In the genomic region with DNA sequence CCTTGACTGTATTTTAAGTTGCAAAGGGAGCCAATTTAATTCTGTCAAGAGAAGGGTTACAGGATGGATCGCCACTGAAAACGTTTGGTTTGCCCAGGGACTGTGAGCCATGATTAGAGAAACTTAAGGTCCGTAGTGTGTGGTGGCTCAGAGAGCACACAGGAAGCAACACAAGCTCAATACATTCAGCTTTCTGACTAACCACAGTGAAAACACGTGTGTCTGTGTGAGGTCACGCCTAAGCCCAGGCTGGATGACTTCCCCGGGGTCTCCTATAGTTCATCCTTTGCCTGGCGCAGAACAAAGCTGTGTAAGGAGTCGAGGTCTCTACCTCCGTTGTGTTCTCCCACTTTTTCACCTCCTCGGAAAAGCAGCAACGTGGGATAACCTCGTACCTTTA, we compare ENCODE assay signal across 22 mouse cellular contexts.
"Had no signal": no experiment of that assay in that cellular context is flagged by ENCODE, and none has a peak within 500 bp of the region (broad histone marks: within the 10 kb centered on the region; RNA-seq: fewer than 3 reads in every experiment).

No protein-coding gene starts in this region.

- H3K4me3 ChIP-seq: liver, embryonic 13.5 days; liver, embryonic 15.5 days; lung, embryonic 15.5 days; midbrain, embryonic 10.5 days; midbrain, embryonic 12.5 days; myocyte; neural tube, embryonic 12.5 days; stomach, embryonic 15.5 days had no signal

- H3K27me3 ChIP-seq: liver, embryonic 13.5 days; liver, embryonic 15.5 days; lung, embryonic 15.5 days; midbrain, embryonic 12.5 days; neural tube, embryonic 12.5 days; stomach, embryonic 15.5 days had no signal

- DNase-seq: liver, embryonic 13.5 days; liver, postnatal 0 days; lung, adult 2 months; lung, postnatal 14 days; lung, postnatal 4 days; midbrain, embryonic 14.5 days; right cerebral cortex, postnatal 25 days; right cerebral cortex, postnatal 4 days; spleen, adult 18-20 months; thymus, adult 2 months; thymus, postnatal 25 days; thymus, postnatal 4 days had no signal

- H3K4me1 ChIP-seq: liver, embryonic 13.5 days; lung, embryonic 15.5 days; midbrain, embryonic 10.5 days; midbrain, embryonic 12.5 days; neural tube, embryonic 12.5 days; stomach, embryonic 15.5 days had no signal

- H3K4me2 ChIP-seq: liver, embryonic 13.5 days; liver, embryonic 15.5 days; lung, embryonic 15.5 days; midbrain, embryonic 12.5 days; neural tube, embryonic 12.5 days; stomach, embryonic 15.5 days had no signal

- H3K9me3 ChIP-seq: liver, embryonic 13.5 days; liver, embryonic 15.5 days; lung, embryonic 15.5 days; midbrain, embryonic 10.5 days; midbrain, embryonic 12.5 days; neural tube, embryonic 12.5 days; stomach, embryonic 15.5 days had no signal

- ATAC-seq: liver, postnatal 0 days; lung, postnatal 0 days; midbrain, embryonic 16.5 days had no signal

- H3K9ac ChIP-seq: liver, embryonic 13.5 days; liver, embryonic 15.5 days; liver, postnatal 0 days; lung, embryonic 15.5 days; midbrain, embryonic 12.5 days; neural tube, embryonic 12.5 days; stomach, embryonic 15.5 days had no signal

- H3K27ac ChIP-seq: liver, embryonic 13.5 days; liver, embryonic 15.5 days; lung, embryonic 15.5 days; midbrain, embryonic 10.5 days; midbrain, embryonic 12.5 days; neural tube, embryonic 12.5 days; stomach, embryonic 15.5 days; stomach, postnatal 0 days had no signal
